Mouse (Mus musculus) olfactory bulb, adult 2 months (tissue): ENCODE results near the gene Gm3409. TPM values are rescaled to one million over a fixed set of nuclear protein-coding genes. Genes with fewer than 3 reads are reported as not detected.

Experiments
- H3K27ac ChIP-seq: fragments of 200-500 bp; 2 replicates; pipeline ENCODE4 v1.5.1; 2012; ENCODE audit warnings: low read depth, low read length; ENCODE audit not compliant: insufficient read depth
- H3K4me1 ChIP-seq: fragments of 200-500 bp; 2 replicates; pipeline ENCODE4 v1.6.1; 2012; ENCODE audit warnings: low read length; ENCODE audit not compliant: control insufficient read depth, insufficient read depth
- H3K4me3 ChIP-seq: fragments of 200-500 bp; 2 replicates; pipeline ENCODE4 v1.5.1; 2012; ENCODE audit warnings: mild to moderate bottlenecking, low read depth, low read length, moderate library complexity; ENCODE audit not compliant: insufficient read depth
- CTCF ChIP-seq: fragments of 200-500 bp; IDR thresholded peaks from 2 replicates; pipeline ENCODE4 v1.5.1; 2012; ENCODE audit warnings: low read depth, mild to moderate bottlenecking, low read length, moderate library complexity; ENCODE audit not compliant: insufficient read depth
- POLR2A ChIP-seq: fragments of 200-500 bp; IDR thresholded peaks from 2 replicates; pipeline ENCODE4 v1.6.1; 2012; ENCODE audit warnings: mild to moderate bottlenecking, low read depth, low read length, moderate library complexity; ENCODE audit not compliant: insufficient read depth
- WGBS: fragments of 180-500 bp; shearing (Covaris S2); methylation state at CpG from one replicate; pipeline ENCODE4 v1.1.7; 2018; 5-methylcytosine and 5-hydroxymethylcytosine counted together
- polyA plus RNA-seq: library from polyadenylated mRNA; stranded (reverse); fragments of >200 nt; gene quantifications from 2 replicates; pipeline ENCODE4 v1.2.4, GENCODE M21; 2012; ENCODE audit warnings: low replicate concordance; ENCODE audit not compliant: missing spikeins, insufficient read depth, insufficient read length

Gene Gm3409
- polyA plus RNA-seq, 1 experiment, result not detected

DNA sequence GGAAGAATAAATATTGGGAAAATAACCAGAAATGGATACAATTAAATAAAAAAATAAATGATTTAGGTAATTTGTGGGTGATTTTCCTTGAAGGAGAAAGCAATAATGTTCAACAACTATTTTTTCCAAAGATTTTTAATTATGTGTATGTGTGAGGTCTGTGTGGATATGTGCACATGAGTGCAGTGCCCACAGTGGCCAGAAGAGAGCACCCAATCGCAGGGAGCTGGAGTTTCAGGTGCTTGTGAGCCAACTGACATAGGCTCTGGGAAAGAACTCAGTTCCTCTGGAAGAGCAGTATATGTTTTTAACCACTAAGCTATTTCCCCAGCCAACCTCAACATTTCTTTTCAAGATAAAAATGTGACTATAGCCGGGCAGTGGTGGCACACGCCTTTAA, 39.2 kb downstream of the Gm3409 start:
- TF ChIP-seq CTCF (no peak), POLR2A (no peak)
- 89% methylated on average over 3 of the region's 3 CpGs for WGBS
- no peak overlapping the region for H3K27ac ChIP-seq
- no peaks in the 10 kb centered on the region for H3K4me1 ChIP-seq
- H3K4me3 ChIP-seq, result no peak overlapping the region

DNA sequence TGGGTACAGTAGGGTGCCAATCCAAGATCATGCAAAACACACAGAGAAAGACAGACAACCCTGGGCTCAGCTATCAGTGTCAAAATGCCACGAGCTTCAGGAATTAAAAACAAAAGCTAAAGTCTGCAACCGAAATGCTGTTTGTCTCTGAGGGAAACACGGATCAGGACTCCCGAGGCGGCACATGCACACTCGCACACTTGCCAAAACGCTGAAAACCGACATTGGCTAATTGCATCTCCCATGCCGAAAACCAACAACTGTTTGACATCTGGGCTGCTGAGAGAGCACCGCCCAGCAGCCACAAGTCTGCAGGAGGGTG, 46.7 kb downstream of the Gm3409 start:
- no peak for TF ChIP-seq CTCF
- TF ChIP-seq POLR2A, result no peak
- peaks cover 9% of the 10 kb centered on the region; the same call in 1 of the 2 replicates for H3K4me1 ChIP-seq
- no peak overlapping the region for H3K27ac ChIP-seq
- peak overlapping the region; percentile 66 for H3K4me3 ChIP-seq
- WGBS, result 2% methylated on average over 10 of the region's 10 CpGs

DNA sequence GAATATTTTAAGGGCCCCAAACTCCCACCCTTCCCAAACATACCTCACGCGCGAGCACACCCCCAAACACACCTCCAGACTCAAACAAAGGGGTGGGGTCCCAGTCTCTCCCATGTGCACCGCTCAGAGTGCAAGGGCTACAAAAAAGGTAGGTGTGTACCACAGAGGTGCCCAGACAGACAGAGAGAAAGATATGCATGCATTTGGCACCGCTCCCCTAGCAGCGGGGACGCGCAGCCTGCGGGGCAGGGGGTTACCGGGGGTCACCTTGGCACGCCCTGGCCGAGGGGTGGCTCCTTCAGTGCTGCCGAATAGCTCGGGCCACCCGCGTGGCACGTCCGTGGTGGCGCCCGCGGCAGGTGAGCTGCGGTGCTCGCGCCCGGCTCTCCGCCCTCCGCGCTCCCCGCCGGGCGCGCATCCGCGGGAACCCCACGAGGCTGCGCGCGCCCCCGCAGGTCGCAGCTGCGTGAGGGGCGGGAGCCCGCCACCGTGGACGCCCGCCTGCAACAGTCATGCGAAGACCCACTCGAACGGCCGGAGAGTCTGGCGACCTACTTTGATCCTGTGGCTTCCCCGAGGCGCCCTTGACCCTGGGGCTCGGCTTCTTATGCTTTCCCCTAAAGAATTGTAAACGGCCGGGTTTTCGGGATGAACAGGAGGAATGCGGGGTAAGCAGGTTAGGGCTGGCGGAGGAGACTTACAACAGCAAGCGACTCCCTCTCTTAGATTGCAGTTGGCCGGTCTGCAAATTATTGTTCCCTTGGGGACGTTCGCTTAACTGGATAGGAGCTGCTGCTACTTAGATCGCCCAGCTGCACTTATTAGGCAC, 47.2 kb downstream of the Gm3409 start, which contains the start of gene Gpr12:
Gene Gpr12 (minus strand): TSS at position 762 of the 829 bp plus-strand sequence.
- Histone ChIP-seq H3K27ac (no peak within 1 kb of the TSS), H3K4me3 (peak within 1 kb of the TSS; percentile 66), H3K4me1 (peaks cover 9% of the 10 kb centered on the region; the same call in 1 of the 2 replicates)
- WGBS, result under 1% methylated on average over 64 of the region's 64 CpGs
- TF ChIP-seq POLR2A (0 out of 2 replicates have a peak, but pooled peaks have one; percentile 17), CTCF (no peak)

GRCm38 (mm10) chr5:146585307-146585651, 47.8 kb downstream of the Gm3409 start:
- Histone ChIP-seq H3K4me1 (peaks cover 9% of the 10 kb centered on the region; the same call in 1 of the 2 replicates), H3K4me3 (peak overlapping the region; percentile 66), H3K27ac (no peak overlapping the region)
- TF ChIP-seq POLR2A (no peak), CTCF (no peak)
- WGBS, result 6% methylated on average over 10 of the region's 10 CpGs

DNA sequence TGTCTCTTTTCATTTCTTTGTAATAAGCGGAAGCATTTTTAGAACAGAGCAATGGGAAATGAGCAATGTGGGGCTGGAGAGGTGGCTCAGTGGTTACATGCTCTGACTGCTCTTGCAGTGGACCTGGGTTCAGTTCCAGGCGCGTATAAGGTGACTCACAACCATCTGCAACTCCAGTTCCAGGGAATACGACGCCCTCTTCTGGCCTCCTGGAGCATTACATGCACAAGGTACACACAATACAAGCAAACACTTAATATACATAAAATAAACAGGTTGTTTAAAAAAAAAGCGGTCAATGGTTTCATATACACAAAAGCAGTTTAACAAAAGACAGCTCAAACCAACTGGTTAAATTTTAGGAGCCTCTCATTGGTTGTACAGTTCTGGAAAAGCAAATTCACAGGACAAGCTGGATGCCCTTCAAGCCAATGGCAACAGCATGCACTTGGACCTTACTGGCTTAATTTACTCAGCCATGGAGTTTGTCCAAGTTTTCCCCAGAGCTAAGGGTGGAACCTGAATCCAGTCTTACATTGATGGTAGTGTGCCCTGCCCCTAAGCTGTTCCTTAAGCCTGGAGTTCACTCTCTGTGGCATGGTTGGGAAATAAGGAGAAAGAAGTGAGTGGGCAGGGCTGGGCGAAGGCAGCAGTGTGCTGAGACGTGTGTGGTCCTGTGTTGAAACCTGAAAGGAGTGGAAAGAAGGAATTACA, 49.1 kb downstream of the Gm3409 start:
- Histone ChIP-seq H3K4me1 (peaks cover 11% of the 10 kb centered on the region; the same call in 1 of the 2 replicates), H3K27ac (no peak overlapping the region), H3K4me3 (no peak overlapping the region)
- TF ChIP-seq POLR2A (no peak), CTCF (no peak)
- WGBS, result 74% methylated on average over 8 of the region's 8 CpGs

Other genes starting within 250 kb of the Gm3409 start
- not detected in 2 replicates for gene Wasf3, start 152.7 kb upstream of the Gm3409 start, polyA plus RNA-seq
- gene Gm6408, start 55.7 kb upstream of the Gm3409 start, polyA plus RNA-seq, result not detected in 2 replicates
- gene Gm6370, start 46.3 kb upstream of the Gm3409 start, polyA plus RNA-seq, result not detected in 2 replicates
- not detected in 2 replicates for gene 4930449I24Rik, start 35.2 kb upstream of the Gm3409 start, polyA plus RNA-seq
- not detected in 2 replicates for gene Gm3402, start 23.5 kb upstream of the Gm3409 start, polyA plus RNA-seq
- not detected in 2 replicates for gene Gm3404, start 11.8 kb upstream of the Gm3409 start, polyA plus RNA-seq
- gene Gm3415, start 18.5 kb downstream of the Gm3409 start, polyA plus RNA-seq, result not detected in 2 replicates
- not detected in 2 replicates for gene Gpr12, start 47.6 kb downstream of the Gm3409 start, polyA plus RNA-seq